Mouse (Mus musculus): ENCODE data around the gene Otud7b. TPM values are rescaled to one million over a fixed set of nuclear protein-coding genes. Genes with fewer than 3 reads are reported as not detected.

Otud7b gene
- polyA plus RNA-seq, 1 experiment from 2014 or later = 20.7 TPM

DNA sequence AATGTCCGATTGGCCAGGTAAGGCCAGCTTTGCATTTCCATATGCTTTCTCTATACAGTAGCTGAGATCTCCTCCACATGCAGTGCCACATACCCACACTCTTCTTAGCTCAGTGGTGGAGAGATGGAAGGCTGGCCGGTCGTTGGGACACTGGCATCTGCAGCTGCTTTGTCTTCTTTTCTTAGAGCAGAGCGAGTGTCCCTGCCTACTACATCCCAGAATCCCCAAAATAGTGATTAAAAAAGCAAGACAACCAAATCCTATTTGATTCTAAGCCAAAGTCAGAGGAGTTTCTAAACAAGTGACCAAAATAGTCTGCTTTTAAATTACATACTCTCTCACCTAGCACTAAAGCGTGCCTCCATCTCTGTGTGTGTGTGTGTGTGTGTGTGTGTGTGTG is 48.3 kb downstream of the Otud7b start:
- 93% methylated on average over 5 of the region's 5 CpGs for WGBS
- Histone ChIP-seq H3K27me3 (ENCODE audit: insufficient read depth, low read length) (no peaks in the 10 kb centered on the region), H3K9ac (ENCODE audit: low read depth, low read length) (no peak overlapping the region), H3K4me3 (replicated peaks; ENCODE audit: low read depth, low read length) (no peak overlapping the region), H3K27ac (no peak overlapping the region), H3K9me3 (replicated peaks; ENCODE audit: low read length) (no peaks in the 10 kb centered on the region), H3K4me1 (replicated peaks; ENCODE audit: insufficient read depth, low read length) (no peaks in the 10 kb centered on the region), H3K36me3 (ENCODE audit: insufficient read depth, low read length) (peaks cover 42% of the 10 kb centered on the region), H3K4me2 (ENCODE audit: low read length) (no peak overlapping the region)
- ATAC-seq (replicated peaks; ENCODE audit: low FRiP score, low read depth) (no peak), DNase-seq (ENCODE audit: low spot score) (no peak)
- TF ChIP-seq CTCF (IDR thresholded peaks at IDR 0.05; ENCODE audit: low read depth) = no peak

DNA sequence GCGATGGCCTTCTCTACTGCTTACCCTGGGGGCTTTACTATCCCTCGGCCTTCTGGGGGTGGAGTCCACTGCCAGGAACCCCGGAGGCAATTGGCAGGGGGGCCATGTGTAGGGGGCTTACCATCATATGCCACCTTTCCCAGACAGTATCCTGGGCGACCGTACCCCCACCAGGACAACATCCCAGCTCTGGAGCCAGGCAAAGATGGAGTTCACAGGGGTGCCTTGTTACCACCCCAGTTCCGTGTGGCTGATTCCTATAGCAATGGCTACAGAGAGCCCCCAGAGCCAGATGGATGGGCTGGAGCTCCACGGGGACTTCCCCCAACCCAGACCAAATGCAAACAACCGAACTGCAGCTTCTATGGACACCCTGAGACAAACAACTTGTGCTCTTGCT is 51.2 kb downstream of the Otud7b start:
- Histone ChIP-seq H3K4me2 (ENCODE audit: low read length) (no peak overlapping the region), H3K9ac (ENCODE audit: low read depth, low read length) (no peak overlapping the region), H3K27ac (no peak overlapping the region), H3K4me3 (replicated peaks; ENCODE audit: low read depth, low read length) (no peak overlapping the region), H3K4me1 (replicated peaks; ENCODE audit: insufficient read depth, low read length) (0 out of 2 replicates have a peak, but pooled peaks cover 5% of the 10 kb centered on the region), H3K27me3 (ENCODE audit: insufficient read depth, low read length) (no peaks in the 10 kb centered on the region), H3K9me3 (replicated peaks; ENCODE audit: low read length) (no peaks in the 10 kb centered on the region), H3K36me3 (ENCODE audit: insufficient read depth, low read length) (peaks cover 41% of the 10 kb centered on the region)
- DNase-seq (ENCODE audit: low spot score) (no peak), ATAC-seq (replicated peaks; ENCODE audit: low FRiP score, low read depth) (0 out of 2 replicates have a peak, but pooled peaks have one; percentile 23)
- WGBS = 77% methylated on average over 8 of the region's 8 CpGs
- TF ChIP-seq CTCF (IDR thresholded peaks at IDR 0.05; ENCODE audit: low read depth) = no peak

DNA sequence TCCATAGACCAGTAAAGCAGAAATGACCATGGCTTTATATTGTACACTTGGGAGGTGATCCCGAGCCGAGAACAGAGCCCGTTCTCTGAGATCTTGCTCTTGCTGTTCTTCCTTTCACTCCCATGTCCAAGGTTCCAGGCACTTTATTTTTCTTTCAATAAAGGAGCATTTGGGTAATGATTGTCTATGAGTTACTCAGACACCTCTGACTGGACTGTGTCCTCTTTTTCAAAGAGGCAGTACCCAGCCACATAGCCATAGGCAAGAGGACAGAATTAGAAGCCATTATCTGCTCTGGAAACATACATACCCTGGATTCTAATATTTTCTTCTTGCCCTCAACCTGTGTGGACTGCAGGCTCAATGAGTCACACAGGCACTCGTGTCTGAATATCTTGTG is 55.5 kb downstream of the Otud7b start:
- WGBS = 50% methylated on average over 4 of the region's 4 CpGs
- Histone ChIP-seq H3K4me1 (replicated peaks; ENCODE audit: insufficient read depth, low read length) (0 out of 2 replicates have a peak, but pooled peaks cover 13% of the 10 kb centered on the region), H3K9me3 (replicated peaks; ENCODE audit: low read length) (no peaks in the 10 kb centered on the region), H3K27me3 (ENCODE audit: insufficient read depth, low read length) (no peaks in the 10 kb centered on the region), H3K27ac (peak overlapping the region; percentile 93), H3K9ac (ENCODE audit: low read depth, low read length) (0 out of 2 replicates have a peak overlapping the region, but pooled peaks have one; percentile 20), H3K36me3 (ENCODE audit: insufficient read depth, low read length) (peaks cover 12% of the 10 kb centered on the region; the same call in 1 of the 2 replicates), H3K4me2 (ENCODE audit: low read length) (peak overlapping the region; percentile 95), H3K4me3 (replicated peaks; ENCODE audit: low read depth, low read length) (no peak overlapping the region)
- DNase-seq (ENCODE audit: low spot score) (peak; percentile 8), ATAC-seq (replicated peaks; ENCODE audit: low FRiP score, low read depth) (peak; percentile 37; the same call in 1 of the 2 replicates)
- TF ChIP-seq CTCF (IDR thresholded peaks at IDR 0.05; ENCODE audit: low read depth) = no peak

DNA sequence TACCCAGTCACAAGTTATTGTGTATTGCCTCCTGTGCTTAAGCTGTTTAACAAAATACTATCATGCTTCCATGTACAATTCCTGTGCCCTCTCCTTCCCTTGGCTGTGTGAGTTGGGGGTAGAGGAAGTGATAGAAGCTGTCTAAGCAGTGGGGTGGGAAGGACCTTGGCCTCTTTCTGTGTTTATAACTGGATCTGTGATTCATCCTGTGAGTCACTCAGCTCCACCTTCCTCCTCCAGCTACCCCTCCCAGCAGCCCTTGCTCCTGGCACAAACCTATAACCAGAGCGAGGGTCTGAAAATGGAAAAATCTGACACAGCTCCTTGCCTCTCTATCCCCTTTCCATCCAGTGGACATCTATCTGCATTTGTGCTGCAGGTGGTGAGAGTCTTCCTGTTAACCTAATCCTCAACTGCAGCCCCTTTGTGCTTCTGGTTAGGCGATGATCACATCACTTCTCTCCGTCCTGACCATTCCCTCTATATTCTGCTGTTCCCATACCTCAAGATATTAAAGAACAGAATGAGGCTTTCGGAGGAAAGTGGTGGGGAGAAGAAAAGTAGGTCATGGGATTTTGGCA is 56.0 kb downstream of the Otud7b start:
- ATAC-seq (replicated peaks; ENCODE audit: low FRiP score, low read depth) = peak; percentile 71
- H3K4me3 ChIP-seq (replicated peaks; ENCODE audit: low read depth, low read length) = no peak overlapping the region
- no peak for TF ChIP-seq CTCF (IDR thresholded peaks at IDR 0.05; ENCODE audit: low read depth)
- peaks cover 13% of the 10 kb centered on the region; the same call in 1 of the 2 replicates for H3K36me3 ChIP-seq (ENCODE audit: insufficient read depth, low read length)
- peak; percentile 59 for DNase-seq (ENCODE audit: low spot score)
- no peaks in the 10 kb centered on the region for H3K9me3 ChIP-seq (replicated peaks; ENCODE audit: low read length)
- H3K27me3 ChIP-seq (ENCODE audit: insufficient read depth, low read length) = no peaks in the 10 kb centered on the region
- H3K27ac ChIP-seq = peak overlapping the region; percentile 93
- H3K4me1 ChIP-seq (replicated peaks; ENCODE audit: insufficient read depth, low read length) = 0 out of 2 replicates have a peak, but pooled peaks cover 13% of the 10 kb centered on the region
- H3K4me2 ChIP-seq (ENCODE audit: low read length) = peak overlapping the region; percentile 95
- H3K9ac ChIP-seq (ENCODE audit: low read depth, low read length) = 0 out of 2 replicates have a peak overlapping the region, but pooled peaks have one; percentile 20
- 37% methylated on average over 4 of the region's 4 CpGs for WGBS

DNA sequence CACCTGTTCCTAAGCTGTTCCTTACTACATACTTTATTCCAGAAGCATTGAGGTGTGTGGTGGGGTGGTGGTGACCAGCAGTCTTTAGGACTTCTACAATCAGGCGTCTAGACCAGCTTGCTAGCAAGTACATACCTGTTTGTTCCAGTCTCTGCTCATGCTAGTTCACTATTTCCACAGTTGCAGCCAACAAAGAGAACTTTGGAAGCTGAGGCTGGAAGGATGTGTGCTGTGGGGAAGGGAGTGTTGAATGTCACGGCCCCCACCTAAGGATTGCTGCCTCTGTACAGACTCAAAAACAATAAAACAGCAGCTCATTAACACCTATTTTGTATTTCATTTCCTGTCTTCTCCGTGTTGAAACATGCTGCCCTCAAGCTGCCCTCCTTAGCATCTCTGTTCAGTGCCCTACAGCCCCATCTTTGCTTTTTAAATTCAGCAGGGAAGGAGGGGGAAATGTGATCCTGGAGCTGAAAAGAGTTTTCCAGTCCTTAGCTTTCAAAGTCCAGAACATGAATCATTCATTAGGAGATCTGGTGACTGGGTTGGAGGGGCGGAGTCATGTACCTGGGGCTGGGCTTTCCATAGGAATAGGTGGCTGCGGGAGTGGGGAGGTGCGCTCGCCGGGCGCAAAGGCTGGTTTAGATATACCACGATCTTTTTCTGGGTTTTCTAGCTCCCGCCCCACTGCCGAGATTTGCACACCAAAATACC is 56.6 kb downstream of the Otud7b start:
- peak overlapping the region; percentile 61 for H3K4me3 ChIP-seq (replicated peaks; ENCODE audit: low read depth, low read length)
- no peaks in the 10 kb centered on the region for H3K27me3 ChIP-seq (ENCODE audit: insufficient read depth, low read length)
- WGBS = 0% methylated on average over 12 of the region's 12 CpGs
- peaks cover 6% of the 10 kb centered on the region; the same call in 1 of the 2 replicates for H3K36me3 ChIP-seq (ENCODE audit: insufficient read depth, low read length)
- 0 out of 2 replicates have a peak, but pooled peaks cover 13% of the 10 kb centered on the region for H3K4me1 ChIP-seq (replicated peaks; ENCODE audit: insufficient read depth, low read length)
- no peaks in the 10 kb centered on the region for H3K9me3 ChIP-seq (replicated peaks; ENCODE audit: low read length)
- H3K9ac ChIP-seq (ENCODE audit: low read depth, low read length) = peak overlapping the region; percentile 72
- TF ChIP-seq CTCF (IDR thresholded peaks at IDR 0.05; ENCODE audit: low read depth) = no peak
- DNase-seq (ENCODE audit: low spot score) (peak; percentile 86), ATAC-seq (replicated peaks; ENCODE audit: low FRiP score, low read depth) (peak; percentile 76)
- H3K4me2 ChIP-seq (ENCODE audit: low read length) = peak overlapping the region; percentile 95
- H3K27ac ChIP-seq = peak overlapping the region; percentile 93

Measured in kidney, postnatal 0 days (tissue).